Mouse (Mus musculus): Measurements from ENCODE around the gene Vps4a. TPM values are rescaled to one million over a fixed set of nuclear protein-coding genes. Genes with fewer than 3 reads are reported as not detected.

Vps4a gene
- polyA plus RNA-seq, 1 experiment from 2014 or later, result 65.7 TPM

Other genes with a start within 250 kb of the Vps4a start
- gene Has3, start 161.0 kb upstream of the Vps4a start, polyA plus RNA-seq (2016; fragmentation: Nextera tagmentation; extraction: Ambion mirVana), result 0.05 and 0.17 TPM in 2 replicates
- 100 and 103 TPM in 2 replicates for gene Utp4, start 137.6 kb upstream of the Vps4a start, polyA plus RNA-seq (2016; fragmentation: Nextera tagmentation; extraction: Ambion mirVana)
- gene Sntb2, start 95.5 kb upstream of the Vps4a start, polyA plus RNA-seq (2016; fragmentation: Nextera tagmentation; extraction: Ambion mirVana), result 11.6 and 12.3 TPM in 2 replicates
- 53.4 and 54.1 TPM in 2 replicates for gene Pdf, start 17.4 kb downstream of the Vps4a start, polyA plus RNA-seq (2016; fragmentation: Nextera tagmentation; extraction: Ambion mirVana)
- 40.5 and 41.3 TPM in 2 replicates for gene Cog8, start 25.5 kb downstream of the Vps4a start, polyA plus RNA-seq (2016; fragmentation: Nextera tagmentation; extraction: Ambion mirVana)
- gene Nip7, start 25.7 kb downstream of the Vps4a start, polyA plus RNA-seq (2016; fragmentation: Nextera tagmentation; extraction: Ambion mirVana), result 122 and 123 TPM in 2 replicates
- not detected in 2 replicates for gene Tmed6, start 34.4 kb downstream of the Vps4a start, polyA plus RNA-seq (2016; fragmentation: Nextera tagmentation; extraction: Ambion mirVana)
- 18.5 and 20.5 TPM in 2 replicates for gene Terf2, start 65.3 kb downstream of the Vps4a start, polyA plus RNA-seq (2016; fragmentation: Nextera tagmentation; extraction: Ambion mirVana)
- 138 and 149 TPM in 2 replicates for gene Cyb5b, start 119.4 kb downstream of the Vps4a start, polyA plus RNA-seq (2016; fragmentation: Nextera tagmentation; extraction: Ambion mirVana)

All from embryonic facial prominence, embryonic 10.5 days (tissue).